Mouse (Mus musculus) hindbrain, embryonic 16.5 days (tissue): ENCODE data around the gene Elk4. TPM values are rescaled to one million over a fixed set of nuclear protein-coding genes. Genes with fewer than 3 reads are reported as not detected.

ENCODE experiments used
- ATAC-seq: fragments of 200-750 bp; cut with Nextera tagmentation; 2 replicates; pipeline ENCODE4 v1.8.0; 2017; ENCODE audit warnings: moderate TSS enrichment, moderate library complexity
- H3K27ac ChIP-seq: fragments of 300-500 bp; sonication (generic); 2 replicates; pipeline ENCODE4 v1.5.1; 2014; ENCODE audit warnings: low read depth, mild to moderate bottlenecking, control low read depth, low read length, moderate library complexity
- H3K27me3 ChIP-seq: fragments of 300-500 bp; sonication (generic); replicated peaks from 2 replicates; pipeline ENCODE4 v1.6.1; 2014; ENCODE audit warnings: low read length; ENCODE audit not compliant: control insufficient read depth, insufficient read depth
- H3K36me3 ChIP-seq: fragments of 300-500 bp; sonication (generic); 2 replicates; pipeline ENCODE4 v1.6.1; 2014; ENCODE audit warnings: mild to moderate bottlenecking, low read length, moderate library complexity, mixed read lengths; ENCODE audit not compliant: control insufficient read depth, insufficient read depth
- H3K4me1 ChIP-seq: fragments of 300-500 bp; sonication (generic); 2 replicates; pipeline ENCODE4 v1.6.1; 2014; ENCODE audit warnings: low read depth, low read length; ENCODE audit not compliant: control insufficient read depth, insufficient read depth
- H3K4me2 ChIP-seq: fragments of 300-500 bp; sonication (generic); 2 replicates; pipeline ENCODE4 v1.6.1; 2014; ENCODE audit warnings: mild to moderate bottlenecking, low read length, control low read depth, moderate library complexity
- H3K4me3 ChIP-seq: fragments of 300-500 bp; sonication (generic); 2 replicates; pipeline ENCODE4 v1.5.1; 2014; ENCODE audit warnings: mild to moderate bottlenecking, low read length, control low read depth, moderate library complexity
- H3K9ac ChIP-seq: fragments of 300-500 bp; sonication (generic); 2 replicates; pipeline ENCODE4 v1.6.1; 2014; ENCODE audit warnings: low read depth, mild to moderate bottlenecking, control low read depth, low read length, moderate library complexity
- H3K9me3 ChIP-seq: fragments of 300-500 bp; sonication (generic); 2 replicates; pipeline ENCODE4 v1.6.1; 2014; ENCODE audit warnings: mild to moderate bottlenecking, low read length, moderate library complexity; ENCODE audit not compliant: control insufficient read depth
- WGBS: fragments of 180-500 bp; shearing (Covaris S2); extraction: QIAGEN DNeasy Blood & Tissue Kit; methylation state at CpG from one replicate; pipeline ENCODE4 v1.1.7; 2014; 5-methylcytosine and 5-hydroxymethylcytosine counted together
- polyA plus RNA-seq: library from polyadenylated mRNA; unstranded; fragments of >200 nt; fragmentation: Nextera tagmentation; extraction: Ambion mirVana; gene quantifications from 2 replicates; pipeline ENCODE4 v1.2.1, GENCODE M21; 2015

Elk4 gene
- polyA plus RNA-seq, result 10.0 and 10.2 TPM in 2 replicates

DNA sequence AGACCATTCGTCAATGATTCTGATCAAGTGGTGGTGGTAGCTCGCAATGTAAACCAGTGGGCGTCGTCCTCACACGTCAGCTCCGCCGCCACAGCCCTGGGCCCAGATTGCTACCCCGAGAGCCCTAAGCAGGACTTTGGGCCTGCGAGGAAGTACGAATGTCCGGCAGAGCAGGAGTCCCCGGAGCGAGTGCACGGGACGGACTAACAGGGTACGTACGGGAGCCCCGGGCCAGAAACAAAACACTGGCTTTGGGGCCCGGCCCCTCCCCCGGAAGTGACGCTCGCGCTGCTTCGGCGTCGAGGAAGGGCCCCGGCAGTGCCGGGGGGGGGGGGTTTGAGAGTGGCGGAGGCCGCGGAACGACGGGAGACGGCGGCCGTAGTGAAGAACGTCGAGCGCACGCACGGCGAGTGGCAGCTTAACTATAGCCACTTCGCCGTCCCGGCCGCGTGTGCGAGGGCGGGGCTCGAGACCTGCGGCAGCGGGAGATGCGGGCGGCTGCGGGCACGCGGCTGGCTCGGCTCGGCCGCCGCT is at the start of gene Elk4:
TSS of gene Elk4 (plus strand) at position 326 of the 534 bp plus-strand sequence.
- peak; percentile 94 for ATAC-seq
- H3K4me2 ChIP-seq, result peak within 1 kb of the TSS; percentile 74
- WGBS, result under 1% methylated on average over 51 of the region's 61 CpGs

DNA sequence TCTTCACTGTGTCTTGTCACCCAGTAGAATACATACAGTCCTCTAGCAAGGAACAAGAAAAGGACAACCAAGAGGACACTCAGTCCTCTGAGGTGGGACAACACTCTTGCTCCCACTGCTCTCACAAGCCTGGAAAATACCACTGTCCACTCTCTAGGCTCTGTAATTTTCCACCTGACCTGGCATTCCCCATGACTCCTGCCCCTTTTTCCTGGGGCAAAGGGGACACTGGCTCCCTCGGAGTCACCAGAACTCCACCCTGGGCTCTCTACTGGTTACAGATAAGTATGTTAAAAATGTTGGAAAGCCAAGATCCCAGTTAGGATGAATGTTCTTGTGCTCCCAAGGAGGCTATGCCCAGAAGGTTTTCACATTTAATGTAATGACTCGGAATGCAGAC is 46.4 kb upstream of the Elk4 start:
- 63% methylated on average over 2 of the region's 2 CpGs for WGBS
- H3K9ac ChIP-seq, result no peak overlapping the region
- H3K27ac ChIP-seq, result no peak overlapping the region

More for the DNA sequence above, at the start of gene Elk4:
- Histone ChIP-seq H3K27me3 (no peaks in the 10 kb centered on the region), H3K36me3 (no peaks in the 10 kb centered on the region), H3K4me1 (peaks cover 17% of the 10 kb centered on the region), H3K9me3 (no peaks in the 10 kb centered on the region), H3K4me3 (peak within 1 kb of the TSS; percentile 88), H3K9ac (peak within 1 kb of the TSS; percentile 97), H3K27ac (peak within 1 kb of the TSS; percentile 99)

DNA sequence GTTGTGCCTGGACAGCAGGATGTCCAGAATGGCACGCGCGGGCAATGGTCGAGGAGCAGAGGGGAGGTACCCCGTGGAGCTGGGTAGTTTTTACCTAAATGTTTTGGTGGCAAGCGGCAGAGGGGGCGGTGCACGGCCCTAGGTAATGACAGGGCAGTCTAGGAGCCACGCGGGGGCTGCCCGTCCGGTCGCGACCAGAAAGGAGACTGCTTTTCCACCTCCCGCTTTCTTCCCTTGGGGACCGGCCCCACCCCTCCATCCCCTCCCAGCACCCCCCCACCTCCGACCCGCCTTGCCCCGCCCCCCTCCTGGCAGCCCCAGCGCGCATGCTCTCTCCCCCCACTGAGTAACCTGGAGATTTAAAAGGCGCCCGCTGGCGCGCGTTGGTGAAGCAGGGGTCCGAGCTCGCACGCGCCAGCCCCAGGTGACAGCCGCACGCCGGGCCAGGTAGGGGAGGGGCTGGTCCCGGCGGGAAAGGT is 44.8 kb upstream of the Elk4 start, which contains the start of gene Slc45a3:
TSS of gene Slc45a3 (plus strand) at position 362 of the 479 bp plus-strand sequence.
- Histone ChIP-seq H3K4me3 (peak within 1 kb of the TSS; percentile 75), H3K4me2 (peak within 1 kb of the TSS; percentile 94), H3K9me3 (no peaks in the 10 kb centered on the region), H3K27ac (no peak within 1 kb of the TSS), H3K27me3 (peaks cover 11% of the 10 kb centered on the region), H3K9ac (peak within 1 kb of the TSS; percentile 71), H3K36me3 (no peaks in the 10 kb centered on the region), H3K4me1 (peaks cover 11% of the 10 kb centered on the region)
- 0% methylated on average over 34 of the region's 35 CpGs for WGBS
- ATAC-seq, result peak; percentile 53

More for the DNA sequence above, 46.4 kb upstream of the Elk4 start:
- H3K9me3 ChIP-seq, result no peaks in the 10 kb centered on the region
- H3K4me1 ChIP-seq, result peaks cover 11% of the 10 kb centered on the region
- no peaks in the 10 kb centered on the region for H3K36me3 ChIP-seq
- H3K4me2 ChIP-seq, result no peak overlapping the region
- peaks cover 11% of the 10 kb centered on the region for H3K27me3 ChIP-seq
- ATAC-seq, result no peak
- H3K4me3 ChIP-seq, result no peak overlapping the region

DNA sequence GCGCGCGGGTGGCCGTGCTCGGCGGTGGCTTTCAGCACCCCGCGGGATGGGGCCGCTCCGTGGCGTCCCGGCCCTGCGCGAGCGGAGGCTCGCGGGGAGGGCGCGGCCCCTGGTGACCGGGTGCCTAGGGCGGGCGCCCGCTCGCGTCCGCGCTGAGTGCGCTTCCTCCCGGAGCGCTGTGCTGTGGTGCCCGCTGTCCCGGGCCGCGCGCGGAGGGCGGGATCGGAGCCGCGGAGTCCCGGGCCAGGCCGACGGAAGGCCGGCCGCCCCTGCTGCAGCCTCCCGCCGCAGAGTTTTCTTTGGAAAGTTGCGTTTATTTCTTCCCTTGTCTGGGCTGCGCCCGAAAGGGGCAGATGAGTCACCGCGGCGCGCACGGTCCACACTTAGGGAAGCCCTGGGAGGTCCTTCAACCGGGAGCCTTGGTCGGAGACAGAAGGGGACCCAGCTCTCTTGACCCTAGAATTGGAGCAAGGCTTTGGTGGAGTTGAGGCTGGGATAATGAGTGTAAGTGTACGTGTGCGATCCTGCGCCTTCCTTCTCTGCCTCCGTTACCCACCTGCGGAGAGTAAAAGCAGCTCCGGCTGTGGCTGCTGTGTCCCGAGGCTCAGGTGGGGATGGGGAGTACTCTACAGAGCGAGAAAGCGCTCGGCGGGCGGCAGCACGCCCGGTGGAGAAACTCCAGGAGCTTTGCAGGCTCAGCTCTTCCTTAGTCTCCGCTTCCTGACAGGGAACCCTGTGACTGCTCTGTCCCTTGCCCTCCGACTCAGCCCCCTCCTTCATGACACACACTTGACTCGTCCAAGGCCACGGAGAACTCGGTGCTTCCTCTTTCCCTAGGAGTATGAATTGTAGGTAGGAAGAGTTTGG is 44.1 kb upstream of the Elk4 start:
- Histone ChIP-seq H3K4me2 (peak overlapping the region; percentile 94), H3K9me3 (no peaks in the 10 kb centered on the region), H3K27me3 (peaks cover 11% of the 10 kb centered on the region), H3K27ac (no peak overlapping the region), H3K4me1 (peaks cover 11% of the 10 kb centered on the region), H3K36me3 (no peaks in the 10 kb centered on the region), H3K9ac (peak overlapping the region; percentile 71), H3K4me3 (peak overlapping the region; percentile 75)
- under 1% methylated on average over 49 of the region's 76 CpGs for WGBS
- peak; percentile 69 for ATAC-seq

DNA sequence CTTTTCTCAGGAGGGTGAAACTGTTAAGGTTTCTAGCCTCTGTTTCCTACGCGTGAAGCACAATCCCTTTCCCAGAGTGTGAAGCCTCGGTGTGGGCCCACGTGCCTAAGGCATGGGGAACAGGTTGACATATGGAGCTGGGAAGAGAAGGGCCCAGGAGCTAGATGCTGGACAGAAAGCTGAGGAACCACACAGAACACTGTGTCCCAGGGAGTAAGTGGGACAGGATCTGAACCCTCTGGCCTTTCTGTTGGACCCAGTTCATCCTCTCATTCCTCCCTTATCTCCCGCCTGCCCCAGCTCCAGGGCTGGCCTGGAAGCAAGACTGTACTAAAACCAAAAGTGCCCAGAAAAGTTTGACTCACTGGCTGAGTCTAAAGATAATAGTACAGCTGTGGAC is 43.3 kb upstream of the Elk4 start:
- Histone ChIP-seq H3K9ac (no peak overlapping the region), H3K27me3 (peaks cover 11% of the 10 kb centered on the region), H3K9me3 (no peaks in the 10 kb centered on the region), H3K4me3 (peak overlapping the region; percentile 75; the same call in 1 of the 2 replicates), H3K4me1 (peaks cover 11% of the 10 kb centered on the region), H3K27ac (no peak overlapping the region), H3K36me3 (no peaks in the 10 kb centered on the region), H3K4me2 (peak overlapping the region; percentile 94)
- ATAC-seq, result no peak
- WGBS, result 33% methylated on average over 5 of the region's 5 CpGs

DNA sequence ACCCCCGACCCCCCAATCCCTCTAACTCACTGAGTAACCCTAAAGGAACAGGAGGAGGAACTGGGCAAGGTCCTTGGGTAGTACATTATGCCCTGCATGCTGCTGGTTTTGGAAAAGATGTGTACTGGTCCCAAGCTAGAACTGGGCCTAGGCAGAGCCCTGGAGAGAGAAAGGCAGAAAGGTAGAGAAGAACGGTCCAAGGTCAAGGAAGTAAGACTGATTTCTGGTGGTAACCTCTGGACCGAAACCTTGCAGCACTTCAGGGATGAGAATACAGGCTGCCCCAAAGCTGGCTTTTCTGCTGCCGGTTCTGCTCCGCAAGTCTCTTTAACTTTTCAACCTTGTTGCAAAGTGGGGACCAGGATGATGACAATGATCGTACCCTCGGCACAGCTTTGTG is 42.8 kb upstream of the Elk4 start:
- Histone ChIP-seq H3K4me3 (no peak overlapping the region), H3K27me3 (peaks cover 11% of the 10 kb centered on the region), H3K36me3 (no peaks in the 10 kb centered on the region), H3K4me2 (no peak overlapping the region), H3K4me1 (peaks cover 11% of the 10 kb centered on the region), H3K27ac (no peak overlapping the region), H3K9me3 (no peaks in the 10 kb centered on the region), H3K9ac (no peak overlapping the region)
- 73% methylated on average over 7 of the region's 7 CpGs for WGBS
- no peak for ATAC-seq

DNA sequence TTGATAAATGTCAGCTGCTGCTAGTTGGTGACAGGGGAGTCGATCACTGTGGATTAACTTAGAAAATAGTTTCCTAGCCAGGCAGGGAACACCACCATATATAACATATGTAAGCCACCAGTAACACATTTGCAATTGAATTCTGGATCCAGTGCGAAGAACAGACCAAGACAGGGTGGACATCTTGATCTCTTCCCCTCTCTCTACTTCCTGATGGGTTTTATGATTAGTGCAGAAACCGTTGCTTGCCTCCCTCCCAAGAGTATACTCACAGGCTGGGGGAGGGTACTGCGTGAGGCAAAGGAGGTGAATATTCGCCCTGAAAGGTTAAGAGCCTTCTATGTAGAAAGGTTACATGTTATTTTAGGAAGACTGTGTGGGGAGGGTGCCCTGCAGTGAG is 41.6 kb upstream of the Elk4 start:
- H3K9ac ChIP-seq, result no peak overlapping the region
- WGBS, result 41% methylated on average over 5 of the region's 5 CpGs
- H3K27me3 ChIP-seq, result peaks cover 11% of the 10 kb centered on the region
- no peaks in the 10 kb centered on the region for H3K36me3 ChIP-seq
- H3K9me3 ChIP-seq, result no peaks in the 10 kb centered on the region
- H3K27ac ChIP-seq, result no peak overlapping the region
- H3K4me3 ChIP-seq, result no peak overlapping the region
- peaks cover 11% of the 10 kb centered on the region for H3K4me1 ChIP-seq
- H3K4me2 ChIP-seq, result no peak overlapping the region
- no peak for ATAC-seq

DNA sequence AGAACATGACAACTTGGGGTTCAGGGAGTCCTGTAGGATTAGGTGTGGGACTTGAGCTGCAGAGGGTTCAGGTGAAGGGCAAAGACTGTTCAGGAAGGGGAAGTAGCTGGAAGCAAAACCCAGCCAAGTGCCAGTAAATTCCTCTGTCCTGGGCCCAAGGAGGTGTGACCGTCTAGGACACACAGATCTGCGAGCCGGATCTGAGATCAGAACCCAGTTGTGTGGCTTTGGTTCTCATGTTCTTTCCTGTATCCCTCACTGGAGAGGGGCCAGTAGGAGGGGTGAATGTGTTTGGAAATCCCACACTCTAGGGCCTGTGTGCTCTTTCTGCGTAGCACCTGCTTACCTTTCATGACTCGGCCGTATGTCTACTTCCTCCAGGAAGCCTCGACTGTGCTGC is 40.1 kb upstream of the Elk4 start:
- Histone ChIP-seq H3K4me3 (no peak overlapping the region), H3K4me1 (peaks cover 15% of the 10 kb centered on the region), H3K9me3 (no peaks in the 10 kb centered on the region), H3K27ac (no peak overlapping the region), H3K4me2 (no peak overlapping the region), H3K27me3 (peaks cover 11% of the 10 kb centered on the region), H3K36me3 (no peaks in the 10 kb centered on the region), H3K9ac (no peak overlapping the region)
- 73% methylated on average over 7 of the region's 7 CpGs for WGBS
- ATAC-seq, result no peak

DNA sequence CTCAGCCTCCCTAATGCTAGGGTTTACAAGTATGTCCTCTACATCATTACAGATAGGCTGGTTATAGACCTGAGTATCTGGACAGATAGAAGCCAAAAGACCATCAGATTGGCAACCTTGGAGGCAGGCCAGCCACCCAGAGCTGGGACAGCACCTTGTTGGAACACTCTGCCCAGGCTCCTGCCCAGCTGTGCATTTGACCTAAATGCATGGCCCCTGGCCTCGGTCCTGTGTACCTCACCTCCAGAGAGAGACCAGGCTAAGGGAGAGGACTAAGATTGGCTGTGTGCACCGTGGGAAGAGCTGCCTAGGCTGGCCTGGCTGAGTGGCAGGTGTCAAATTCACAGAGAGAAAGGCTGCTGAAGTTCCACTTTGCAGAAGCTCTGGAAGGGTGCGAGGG is 38.9 kb upstream of the Elk4 start:
- no peak overlapping the region for H3K4me2 ChIP-seq
- no peak overlapping the region for H3K27ac ChIP-seq
- peaks cover 11% of the 10 kb centered on the region for H3K27me3 ChIP-seq
- H3K9ac ChIP-seq, result no peak overlapping the region
- no peaks in the 10 kb centered on the region for H3K9me3 ChIP-seq
- H3K4me1 ChIP-seq, result peaks cover 9% of the 10 kb centered on the region
- no peak overlapping the region for H3K4me3 ChIP-seq
- 29% methylated on average over 3 of the region's 3 CpGs for WGBS
- no peak for ATAC-seq
- no peaks in the 10 kb centered on the region for H3K36me3 ChIP-seq
